ENCODE assay signal across 23 mouse cellular contexts in genomic region chr19:16460292-16460691, GRCm38 (mm10). TPM values are rescaled to one million over a fixed set of nuclear protein-coding genes. Genes with fewer than 3 reads are reported as not detected.
A peak's percentile ranks its signal among the peaks of the same experiment; 100 is the strongest.
DNase-seq lines count a peak whose midpoint lies in the region; ATAC-seq and TF ChIP-seq lines count a peak whose summit lies in the region.
"Had no signal": no experiment of that assay in that cellular context is flagged by ENCODE, and none has a peak within 500 bp of the region (broad histone marks: within the 10 kb centered on the region; RNA-seq: fewer than 3 reads in every experiment).

No protein-coding gene starts in this region.

- H3K4me1 ChIP-seq in forebrain, embryonic 10.5 days = peaks cover 10% of the 10 kb centered on the region
- peaks cover 4% of the 10 kb centered on the region; the same call in 1 of the 2 replicates for H3K4me1 ChIP-seq in forebrain, embryonic 13.5 days
- H3K4me1 ChIP-seq in midbrain, embryonic 13.5 days (replicated peaks) = peaks cover 4% of the 10 kb centered on the region; the same call in 1 of the 2 replicates
- peaks cover 16% of the 10 kb centered on the region for H3K4me1 ChIP-seq in midbrain, embryonic 10.5 days
- H3K4me1 ChIP-seq: embryonic facial prominence, embryonic 15.5 days; heart, embryonic 13.5 days had no signal

- no peak for TF ChIP-seq POLR2A in brain, embryonic 14.5 days (IDR thresholded peaks at IDR 0.05; ENCODE audit: borderline replicate concordance, extremely low read depth, insufficient read depth, insufficient read length, poor library complexity, severe bottlenecking)

- no peaks in the 10 kb centered on the region for H3K27me3 ChIP-seq in forebrain, embryonic 10.5 days (ENCODE audit: poor library complexity, severe bottlenecking)
- H3K27me3 ChIP-seq in forebrain, embryonic 13.5 days = no peaks in the 10 kb centered on the region
- no peaks in the 10 kb centered on the region for H3K27me3 ChIP-seq in midbrain, embryonic 13.5 days
- no peaks in the 10 kb centered on the region for H3K27me3 ChIP-seq in midbrain, embryonic 10.5 days (ENCODE audit: low read depth, poor library complexity, severe bottlenecking)
- H3K27me3 ChIP-seq: CH12.LX; embryonic facial prominence, embryonic 15.5 days; heart, embryonic 13.5 days; hindbrain, embryonic 13.5 days had no signal

- TF ChIP-seq CTCF in brain, embryonic 14.5 days (IDR thresholded peaks at IDR 0.05; ENCODE audit: borderline replicate concordance, extremely low read depth, insufficient read depth, insufficient read length) = no peak

- DNase-seq in forebrain, embryonic 10.5 days (ENCODE audit: extremely low spot score, low spot score) = no peak
- no peak for DNase-seq in midbrain, embryonic 10.5 days (ENCODE audit: low spot score)
- DNase-seq in ES-CJ7 (ENCODE audit: low read depth, low spot score) = peak; percentile 15
- DNase-seq in brain, embryonic 14.5 days (ENCODE audit: low read depth) = peak; percentile 37
- no peak for DNase-seq in heart, adult 18-20 months
- DNase-seq: adrenal gland, postnatal 14 days; cerebellum, adult 2 months; cerebellum, postnatal 10 days; gastrocnemius, adult 2 months; gastrocnemius, postnatal 25 days; heart, postnatal 36 days; kidney, adult 2 months had no signal

- ATAC-seq in forebrain, embryonic 13.5 days = no peak
- ATAC-seq in midbrain, embryonic 13.5 days = 0 out of 2 replicates have a peak, but pooled peaks have one; percentile 37
- no peak for ATAC-seq in cerebellum, adult (ENCODE audit: insufficient number of reproducible peaks, low FRiP score, low TSS enrichment)
- ATAC-seq: activated CD4-positive, CD25-positive, alpha-beta regulatory T cell, adult 4 months; intestine, embryonic 16.5 days had no signal

- 58% methylated on average over 6 of the region's 6 CpGs for WGBS in forebrain, embryonic 10.5 days
- WGBS in forebrain, embryonic 13.5 days = 45% methylated on average over 6 of the region's 6 CpGs
- WGBS in midbrain, embryonic 13.5 days = 49% methylated on average over 6 of the region's 6 CpGs
- 60% methylated on average over 6 of the region's 6 CpGs for WGBS in midbrain, embryonic 10.5 days

- no peaks in the 10 kb centered on the region for H3K36me3 ChIP-seq in forebrain, embryonic 10.5 days (replicated peaks)
- no peaks in the 10 kb centered on the region for H3K36me3 ChIP-seq in forebrain, embryonic 13.5 days (ENCODE audit: poor library complexity, severe bottlenecking)
- no peaks in the 10 kb centered on the region for H3K36me3 ChIP-seq in midbrain, embryonic 13.5 days
- no peaks in the 10 kb centered on the region for H3K36me3 ChIP-seq in midbrain, embryonic 10.5 days
- H3K36me3 ChIP-seq: embryonic facial prominence, embryonic 15.5 days; G1E; heart, embryonic 13.5 days; hindbrain, embryonic 13.5 days had no signal

- H3K9ac ChIP-seq in forebrain, embryonic 13.5 days = no peak overlapping the region
- no peak overlapping the region for H3K9ac ChIP-seq in midbrain, embryonic 13.5 days (replicated peaks)
- H3K9ac ChIP-seq: embryonic facial prominence, embryonic 15.5 days; heart, embryonic 13.5 days; hindbrain, embryonic 13.5 days had no signal

- H3K4me3 ChIP-seq in forebrain, embryonic 10.5 days = no peak overlapping the region
- H3K4me3 ChIP-seq in forebrain, embryonic 13.5 days = no peak overlapping the region
- H3K4me3 ChIP-seq in midbrain, embryonic 13.5 days (replicated peaks) = no peak overlapping the region
- H3K4me3 ChIP-seq in midbrain, embryonic 10.5 days = no peak overlapping the region
- H3K4me3 ChIP-seq: embryonic facial prominence, embryonic 15.5 days; erythroblast, embryonic 14.5 days; gastrocnemius, adult 2 months; heart, embryonic 13.5 days; hindbrain, embryonic 13.5 days had no signal

- H3K27ac ChIP-seq in forebrain, embryonic 10.5 days = 0 out of 2 replicates have a peak overlapping the region, but pooled peaks have one; percentile 12
- H3K27ac ChIP-seq in forebrain, embryonic 13.5 days = no peak overlapping the region
- H3K27ac ChIP-seq in midbrain, embryonic 13.5 days = no peak overlapping the region
- no peak overlapping the region for H3K27ac ChIP-seq in midbrain, embryonic 10.5 days (replicated peaks)
- H3K27ac ChIP-seq: embryonic facial prominence, embryonic 15.5 days; gastrocnemius, adult 2 months; heart, embryonic 13.5 days; hindbrain, embryonic 13.5 days had no signal

- no peak overlapping the region for H3K4me2 ChIP-seq in forebrain, embryonic 13.5 days
- no peak overlapping the region for H3K4me2 ChIP-seq in midbrain, embryonic 13.5 days (replicated peaks)
- H3K4me2 ChIP-seq: embryonic facial prominence, embryonic 15.5 days; heart, embryonic 13.5 days; hindbrain, embryonic 13.5 days had no signal

- H3K9me3 ChIP-seq in forebrain, embryonic 10.5 days = peaks cover under 1% of the 10 kb centered on the region; the same call in 1 of the 2 replicates
- peaks cover 2% of the 10 kb centered on the region; the same call in 1 of the 2 replicates for H3K9me3 ChIP-seq in forebrain, embryonic 13.5 days (replicated peaks)
- H3K9me3 ChIP-seq in midbrain, embryonic 13.5 days = no peaks in the 10 kb centered on the region
- H3K9me3 ChIP-seq in midbrain, embryonic 10.5 days (replicated peaks) = no peaks in the 10 kb centered on the region
- H3K9me3 ChIP-seq: embryonic facial prominence, embryonic 15.5 days; G1E; heart, embryonic 13.5 days; hindbrain, embryonic 13.5 days had no signal

RNA-seq across cellular contexts. Expression of gene Gna14, which starts 24.7 kb away (rescaled TPM):
- polyA plus RNA-seq in forebrain, embryonic 10.5 days (2016; fragmentation: Nextera tagmentation; extraction: Ambion mirVana) = 2.6 and 3.5 TPM in 2 replicates
- 1.4 and 1.7 TPM in 2 replicates for polyA plus RNA-seq in forebrain, embryonic 13.5 days (2015; fragmentation: Nextera tagmentation; extraction: Ambion mirVana)
- polyA plus RNA-seq in midbrain, embryonic 13.5 days (2015; fragmentation: Nextera tagmentation; extraction: Ambion mirVana) = 0.28 and 0.51 TPM in 2 replicates
- 0.19 and 0.58 TPM in 2 replicates for polyA plus RNA-seq in midbrain, embryonic 10.5 days (2016; fragmentation: Nextera tagmentation; extraction: Ambion mirVana)
- polyA plus RNA-seq in brain, embryonic 14.5 days (2012; rRNA removed) = 0.58 and 0.62 TPM in 2 replicates
- total RNA-seq in heart, adult 18-20 months (2021) = under 1 TPM; 0.27 to 0.67 TPM
- total RNA-seq: G1E had no signal
- polyA plus RNA-seq: erythroblast, embryonic 14.5 days; G1E had no signal

Comparison
In these comparisons a context has a peak if more than half of its experiments do, and no peak if none do; other contexts are left out.
1. DNase-seq: peak in ES-CJ7 (single experiment) and brain, embryonic 14.5 days (single experiment); none in forebrain, embryonic 10.5 days (single experiment), midbrain, embryonic 10.5 days (single experiment) and heart, adult 18-20 months (0 of 2).